Mouse (Mus musculus): Measurements from ENCODE around the gene Plcg2.
A peak's percentile ranks its signal among the peaks of the same experiment; 100 is the strongest.

Gene Plcg2

GRCm38 (mm10) chr8:117547945-117548344, 49.9 kb downstream of the Plcg2 start:
- DNase-seq (ENCODE audit: low spot score in 2 of 2) = no peak

- no peak for DNase-seq (ENCODE audit: low spot score in 2 of 2)
Observed at GRCm38 (mm10) chr8:117548453-117548852, 50.4 kb downstream of the Plcg2 start.

GRCm38 (mm10) chr8:117550529-117550928, 52.4 kb downstream of the Plcg2 start:
- DNase-seq (ENCODE audit: low spot score in 2 of 2) = no peak

GRCm38 (mm10) chr8:117561014-117561413, 62.9 kb downstream of the Plcg2 start:
- DNase-seq (ENCODE audit: low spot score in 2 of 2) = no peak

- no peak for DNase-seq (ENCODE audit: low spot score in 2 of 2)
Observed at GRCm38 (mm10) chr8:117561735-117562361, 63.8 kb downstream of the Plcg2 start.

GRCm38 (mm10) chr8:117562445-117563014, 64.4 kb downstream of the Plcg2 start:
- no peak for DNase-seq (ENCODE audit: low spot score in 2 of 2)

- DNase-seq (ENCODE audit: low spot score in 2 of 2) = peak in 1 of 2 experiments; percentile 46
Observed at GRCm38 (mm10) chr8:117569409-117569808, 71.3 kb downstream of the Plcg2 start.

GRCm38 (mm10) chr8:117576291-117576785, 78.2 kb downstream of the Plcg2 start:
- DNase-seq (ENCODE audit: low spot score in 2 of 2) = no peak

- no peak for DNase-seq (ENCODE audit: low spot score in 2 of 2)
Observed at GRCm38 (mm10) chr8:117577059-117577458, 79.0 kb downstream of the Plcg2 start.

GRCm38 (mm10) chr8:117577883-117578282, 79.8 kb downstream of the Plcg2 start:
- DNase-seq (ENCODE audit: low spot score in 2 of 2) = no peak

GRCm38 (mm10) chr8:117578856-117579255, 80.8 kb downstream of the Plcg2 start:
- DNase-seq (ENCODE audit: low spot score in 2 of 2) = no peak

GRCm38 (mm10) chr8:117593862-117594261, 95.8 kb downstream of the Plcg2 start:
- DNase-seq (ENCODE audit: low spot score in 2 of 2) = no peak

- no peak for DNase-seq (ENCODE audit: low spot score in 2 of 2)
Observed at GRCm38 (mm10) chr8:117595001-117595400, 96.9 kb downstream of the Plcg2 start.

- no peak for DNase-seq (ENCODE audit: low spot score in 2 of 2)
Observed at GRCm38 (mm10) chr8:117596777-117597176, 98.7 kb downstream of the Plcg2 start.

GRCm38 (mm10) chr8:117600839-117601238, 102.7 kb downstream of the Plcg2 start:
- DNase-seq (ENCODE audit: low spot score in 2 of 2) = no peak

- DNase-seq (ENCODE audit: low spot score in 2 of 2) = no peak
Observed at GRCm38 (mm10) chr8:117604101-117604500, 106.0 kb downstream of the Plcg2 start.

GRCm38 (mm10) chr8:117604671-117605070, 106.6 kb downstream of the Plcg2 start:
- DNase-seq (ENCODE audit: low spot score in 2 of 2) = no peak

GRCm38 (mm10) chr8:117605201-117605600, 107.1 kb downstream of the Plcg2 start:
- no peak for DNase-seq (ENCODE audit: low spot score in 2 of 2)

- no peak for DNase-seq (ENCODE audit: low spot score in 2 of 2)
Observed at GRCm38 (mm10) chr8:117610506-117610905, 112.4 kb downstream of the Plcg2 start.

GRCm38 (mm10) chr8:117612861-117613260, 114.8 kb downstream of the Plcg2 start:
- DNase-seq (ENCODE audit: low spot score in 2 of 2) = no peak

GRCm38 (mm10) chr8:117626040-117626838, 128.1 kb downstream of the Plcg2 start:
- DNase-seq (ENCODE audit: low spot score in 2 of 2) = peak in 1 of 2 experiments; percentile 10

GRCm38 (mm10) chr8:117627096-117627495, 129.0 kb downstream of the Plcg2 start:
- no peak for DNase-seq (ENCODE audit: low spot score in 2 of 2)

- DNase-seq (ENCODE audit: low spot score in 2 of 2) = no peak
Observed at GRCm38 (mm10) chr8:117632532-117632931, 134.4 kb downstream of the Plcg2 start.

Measured in spleen, postnatal 14 days (tissue).